Mouse (Mus musculus) skeletal muscle tissue, postnatal 0 days (tissue): ENCODE results near the gene Guk1. TPM values are rescaled to one million over a fixed set of nuclear protein-coding genes. Genes with fewer than 3 reads are reported as not detected.

ENCODE experiments used
- polyA plus RNA-seq: library from polyadenylated mRNA; unstranded; fragments of >200 nt; fragmentation: Nextera tagmentation; extraction: Ambion mirVana; gene quantifications from 2 replicates; pipeline ENCODE4 v1.2.1, GENCODE M21; 2015

Guk1 gene
- polyA plus RNA-seq: 54.6 and 62.7 TPM in 2 replicates

DNA sequence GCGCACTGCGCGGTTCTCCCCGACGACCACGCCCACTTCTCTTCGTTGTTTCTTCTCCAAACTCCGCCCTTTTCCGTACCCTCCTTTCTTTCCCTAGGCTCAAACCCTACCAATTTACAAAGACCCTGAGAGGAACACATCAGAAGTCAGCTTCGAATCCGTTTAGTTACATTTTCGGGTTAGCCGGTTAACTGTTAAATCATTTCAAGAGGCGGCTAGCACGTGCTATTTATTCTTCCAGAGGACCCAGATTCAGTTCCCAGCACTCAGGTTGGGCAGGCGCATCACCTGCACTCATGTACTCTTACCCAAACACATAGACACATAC, at the start of gene Guk1:
TSS of gene Guk1 (minus strand) at position 154 of the 328 bp plus-strand sequence.

DNA sequence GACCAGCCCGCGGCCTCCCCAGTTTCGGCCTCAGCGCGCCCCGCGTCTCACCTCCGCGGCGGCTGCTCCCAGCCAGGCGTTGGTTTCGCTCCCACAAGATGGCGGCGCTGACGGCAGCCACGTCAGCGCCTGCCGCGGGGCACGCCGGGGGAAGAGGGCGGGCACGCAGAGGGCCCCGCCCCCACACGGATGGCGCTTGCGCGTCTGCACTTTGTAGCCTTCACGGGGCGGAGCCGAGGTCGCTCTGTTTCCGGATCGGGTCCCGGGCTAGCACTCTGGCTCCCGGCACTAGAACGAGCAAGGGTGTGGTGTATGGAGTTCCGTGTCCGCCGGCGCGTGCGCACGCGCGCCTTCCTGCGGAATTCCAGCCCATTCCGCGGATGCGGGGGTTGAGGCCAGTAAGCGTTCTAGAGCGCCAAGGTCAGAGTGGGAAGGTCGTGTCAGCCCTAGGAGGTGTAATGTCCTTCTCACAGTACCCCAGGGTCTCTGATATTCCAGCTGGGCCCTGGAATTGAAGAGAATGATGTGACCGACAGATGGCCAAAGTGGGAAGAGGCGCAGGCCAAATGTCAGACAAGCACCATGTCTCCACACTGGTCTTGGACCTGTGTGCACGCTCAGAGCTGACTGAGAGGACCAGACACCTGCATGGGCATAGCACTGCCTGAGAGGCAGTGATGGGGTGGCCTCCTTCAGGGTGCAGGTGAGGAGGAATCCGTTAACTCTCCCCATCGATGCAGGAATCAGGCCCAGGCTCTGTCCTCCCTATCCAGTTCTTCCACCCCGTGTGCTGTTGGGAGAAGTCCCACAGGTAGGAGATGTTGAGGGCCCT, 36.3 kb upstream of the Guk1 start, which contains the start of gene Arf1:
TSS of gene Arf1 (minus strand) at position 149 of the 832 bp plus-strand sequence.

GRCm38 (mm10) chr11:59208153-59208831, 16.3 kb upstream of the Guk1 start, which contains the start of gene 2310033P09Rik:
TSS of gene 2310033P09Rik (plus strand) at chr11:59208321.

DNA sequence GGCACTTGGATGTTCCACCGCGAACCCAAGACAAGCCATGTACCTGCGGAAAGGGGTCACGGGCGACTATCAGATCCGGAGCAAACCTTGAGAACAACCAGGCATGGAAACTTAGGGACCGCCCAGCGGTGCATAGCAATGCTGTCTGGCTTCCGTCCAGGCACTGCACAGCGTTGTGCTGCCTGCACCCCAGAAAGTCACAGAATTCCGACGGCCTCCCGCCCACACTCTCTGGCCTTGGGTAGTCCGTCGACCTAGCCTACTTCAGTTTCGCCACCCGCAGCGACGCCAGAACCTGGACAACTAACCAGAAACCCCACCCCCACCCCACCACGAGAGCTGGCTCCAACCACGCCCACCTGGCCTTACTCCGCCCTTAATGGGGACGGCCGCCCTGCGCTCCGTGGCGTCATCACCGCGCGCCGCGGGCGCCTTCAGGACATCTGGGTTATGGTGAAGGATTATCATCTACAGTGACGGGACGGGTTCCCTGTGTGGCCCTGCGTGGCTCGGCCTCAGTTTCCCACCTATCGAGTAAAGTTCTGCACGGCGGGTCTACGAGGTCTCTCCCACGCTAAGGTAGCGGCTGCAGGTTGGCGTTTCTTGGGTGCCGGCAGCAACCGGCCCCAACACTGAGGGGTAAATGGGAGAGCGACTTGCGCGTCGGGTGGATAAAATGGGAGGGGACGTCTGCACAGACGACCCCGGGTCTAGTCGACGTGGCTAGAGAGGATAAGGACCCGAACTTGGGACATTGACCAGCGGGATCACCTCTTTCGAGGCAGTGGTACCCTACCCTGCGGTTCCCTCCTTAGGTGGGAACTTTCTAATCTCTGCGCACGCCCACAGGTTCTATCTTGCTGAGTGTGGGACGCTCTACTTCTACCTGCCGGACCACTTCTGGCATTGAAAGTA, 10.3 kb upstream of the Guk1 start, which contains the start of gene Mrpl55:
TSS of gene Mrpl55 (plus strand) at position 406 of the 915 bp plus-strand sequence.

GRCm38 (mm10) chr11:59182864-59183331, 9.1 kb downstream of the Guk1 start, which contains the start of gene Gjc2:
TSS of gene Gjc2 (minus strand) at chr11:59183213.

GRCm38 (mm10) chr11:59163255-59164236, 28.5 kb downstream of the Guk1 start, which contains the start of gene Iba57:
TSS of gene Iba57 (minus strand) at chr11:59163739.

DNA sequence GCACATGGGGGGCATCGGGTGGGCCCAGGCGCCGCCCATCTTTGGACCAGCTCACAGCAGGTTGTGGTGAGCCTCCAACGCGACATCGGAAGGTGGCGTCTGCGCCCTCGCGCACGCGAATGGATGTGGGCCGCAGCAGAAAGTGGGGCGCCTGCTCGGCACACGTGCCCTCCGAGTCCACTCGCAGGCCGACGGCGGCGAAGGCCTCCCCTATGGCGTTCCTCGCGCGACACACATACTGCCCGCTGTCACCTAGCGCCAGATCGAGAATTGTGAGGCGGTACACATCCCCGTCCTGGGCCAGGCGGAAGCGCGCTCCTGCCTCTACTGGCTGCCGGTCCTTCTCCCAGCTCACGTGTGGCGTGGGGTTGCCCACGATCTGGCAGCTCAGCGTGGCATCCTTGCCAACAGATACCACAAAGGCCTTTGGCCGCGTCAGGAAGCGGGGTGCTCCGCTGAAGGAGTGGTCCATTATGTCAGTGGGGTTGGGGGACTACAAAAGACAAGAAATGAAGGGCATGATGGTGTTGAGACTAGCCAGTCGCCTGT, 56.0 kb downstream of the Guk1 start, which contains the start of gene Obscn:
TSS of gene Obscn (minus strand) at position 499 of the 549 bp plus-strand sequence.

Other genes starting within 250 kb of the Guk1 start
- 2.4 and 2.5 TPM in 2 replicates for gene Hist3h2ba, start 243.3 kb downstream of the Guk1 start, polyA plus RNA-seq
- gene Hist3h2a, start 237.5 kb downstream of the Guk1 start, polyA plus RNA-seq: 15.6 and 17.7 TPM in 2 replicates
- gene Trim17, start 237.5 kb downstream of the Guk1 start, polyA plus RNA-seq: 0.08 and 0.10 TPM in 2 replicates
- gene Trim11, start 214.1 kb downstream of the Guk1 start, polyA plus RNA-seq: 13.7 and 15.2 TPM in 2 replicates
- 19.9 and 27.4 TPM in 2 replicates for gene Obscn, start 55.8 kb downstream of the Guk1 start, polyA plus RNA-seq
- 10.9 and 11.6 TPM in 2 replicates for gene Iba57, start 28.5 kb downstream of the Guk1 start, polyA plus RNA-seq
- 0.85 and 1.6 TPM in 2 replicates for gene Gjc2, start 9.0 kb downstream of the Guk1 start, polyA plus RNA-seq
- gene Mrpl55, start 10.3 kb upstream of the Guk1 start, polyA plus RNA-seq: 95.2 and 96.2 TPM in 2 replicates
- 10.5 and 13.2 TPM in 2 replicates for gene 2310033P09Rik, start 16.1 kb upstream of the Guk1 start, polyA plus RNA-seq
- 305 and 358 TPM in 2 replicates for gene Arf1, start 36.1 kb upstream of the Guk1 start, polyA plus RNA-seq
- gene Wnt3a, start 98.5 kb upstream of the Guk1 start, polyA plus RNA-seq: not detected in 2 replicates
- 10.2 and 13.9 TPM in 2 replicates for gene Wnt9a, start 114.7 kb upstream of the Guk1 start, polyA plus RNA-seq
- gene Prss38, start 183.4 kb upstream of the Guk1 start, polyA plus RNA-seq: not detected in 2 replicates